Mouse (Mus musculus) thymus, postnatal 14 days (tissue): ENCODE data around the gene Ankrd6.

Source experiments
- DNase-seq: peaks from one replicate; pipeline ENCODE4 v3.0.0; 2021

Gene Ankrd6

GRCm38 (mm10) chr4:32853609-32854188 lies 96.9 kb downstream of the Ankrd6 start:
- DNase-seq = peak; percentile 56

- DNase-seq = peak; percentile 84
Observed at GRCm38 (mm10) chr4:32852819-32853218, 97.8 kb downstream of the Ankrd6 start.

- no peak for DNase-seq
Observed at GRCm38 (mm10) chr4:32852294-32852693, 98.3 kb downstream of the Ankrd6 start.

- no peak for DNase-seq
Observed at GRCm38 (mm10) chr4:32838401-32838800, 112.2 kb downstream of the Ankrd6 start.

GRCm38 (mm10) chr4:32836071-32836470 lies 114.6 kb downstream of the Ankrd6 start:
- DNase-seq = no peak

GRCm38 (mm10) chr4:32834541-32834940 lies 116.1 kb downstream of the Ankrd6 start:
- DNase-seq = no peak

GRCm38 (mm10) chr4:32833494-32834282 lies 117.0 kb downstream of the Ankrd6 start:
- DNase-seq = no peak

- DNase-seq = no peak
Observed at GRCm38 (mm10) chr4:32829316-32829715, 121.3 kb downstream of the Ankrd6 start.

- no peak for DNase-seq
Observed at GRCm38 (mm10) chr4:32828385-32829077, 122.1 kb downstream of the Ankrd6 start.

- DNase-seq = no peak
Observed at GRCm38 (mm10) chr4:32826925-32827324, 123.7 kb downstream of the Ankrd6 start.

GRCm38 (mm10) chr4:32824254-32824653 lies 126.4 kb downstream of the Ankrd6 start:
- no peak for DNase-seq

- DNase-seq = no peak
Observed at GRCm38 (mm10) chr4:32820676-32821075, 130.0 kb downstream of the Ankrd6 start.

- no peak for DNase-seq
Observed at GRCm38 (mm10) chr4:32817478-32817877, 133.2 kb downstream of the Ankrd6 start.

- DNase-seq = no peak
Observed at GRCm38 (mm10) chr4:32800577-32801170, 150.0 kb downstream of the Ankrd6 start.

- DNase-seq = peak; percentile 87
Observed at GRCm38 (mm10) chr4:32799966-32800576, 150.6 kb downstream of the Ankrd6 start, which contains the start of gene Lyrm2. Gene Lyrm2 (plus strand): TSS chr4:32800253.

- no peak for DNase-seq
Observed at GRCm38 (mm10) chr4:32798976-32799375, 151.7 kb downstream of the Ankrd6 start.

GRCm38 (mm10) chr4:32789020-32789419 lies 161.6 kb downstream of the Ankrd6 start:
- DNase-seq = no peak

- DNase-seq = no peak
Observed at GRCm38 (mm10) chr4:32787110-32787509, 163.5 kb downstream of the Ankrd6 start.

GRCm38 (mm10) chr4:32779996-32780395 lies 170.6 kb downstream of the Ankrd6 start:
- no peak for DNase-seq

GRCm38 (mm10) chr4:32770284-32770810 lies 180.3 kb downstream of the Ankrd6 start:
- no peak for DNase-seq

GRCm38 (mm10) chr4:32768046-32768445 lies 182.6 kb downstream of the Ankrd6 start:
- DNase-seq = peak; percentile 72

- DNase-seq = no peak
Observed at GRCm38 (mm10) chr4:32767471-32767870, 183.2 kb downstream of the Ankrd6 start.

- no peak for DNase-seq
Observed at GRCm38 (mm10) chr4:32757430-32757829, 193.2 kb downstream of the Ankrd6 start.
